27 mouse cellular contexts compared by ENCODE assay signal in the genomic region with DNA sequence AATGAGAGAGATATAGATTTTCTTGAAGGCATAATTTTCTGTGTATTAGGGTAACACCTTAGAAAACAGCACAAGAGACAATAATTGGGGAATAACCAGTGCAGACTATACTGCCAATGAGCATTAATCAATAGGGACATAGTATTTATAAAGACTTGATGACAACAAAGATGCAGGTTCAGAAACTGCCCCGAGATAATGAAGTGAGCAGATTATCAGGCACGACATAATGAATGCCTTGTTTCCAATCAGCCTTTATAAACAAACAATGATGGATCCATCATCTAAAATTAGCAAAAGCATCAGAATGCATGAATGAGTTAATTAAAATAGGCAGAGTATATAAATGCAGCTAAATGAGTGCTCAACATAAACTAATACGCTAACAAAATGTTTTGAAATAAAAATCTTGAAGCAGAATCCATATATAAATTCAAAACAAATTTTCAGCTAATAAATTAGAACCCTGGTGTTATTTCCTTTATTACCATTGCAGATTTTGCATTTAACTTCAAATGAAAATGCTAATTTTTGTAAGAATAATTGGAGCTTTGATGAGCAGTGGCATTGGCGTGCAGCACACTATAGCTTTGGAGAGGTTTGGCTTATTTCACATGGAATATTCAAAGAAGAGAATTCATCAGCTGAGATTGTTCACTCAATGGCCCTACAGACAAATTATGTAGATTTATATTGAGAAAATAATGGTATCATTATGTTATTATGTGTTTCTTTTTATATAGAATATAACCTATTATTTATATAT.
"Had no signal": no experiment of that assay in that cellular context is flagged by ENCODE, and none has a peak within 500 bp of the region (broad histone marks: within the 10 kb centered on the region; RNA-seq: fewer than 3 reads in every experiment).

No protein-coding gene starts in this region.

- H3K27me3 ChIP-seq: heart, embryonic 13.5 days; heart, embryonic 15.5 days; hindbrain, embryonic 13.5 days; hindbrain, embryonic 15.5 days; kidney, embryonic 15.5 days; limb, embryonic 12.5 days; liver, embryonic 13.5 days had no signal

- H3K4me2 ChIP-seq: heart, embryonic 11.5 days; heart, embryonic 13.5 days; heart, embryonic 15.5 days; hindbrain, embryonic 13.5 days; hindbrain, embryonic 15.5 days; kidney, embryonic 15.5 days; limb, embryonic 12.5 days; liver, embryonic 11.5 days; liver, embryonic 13.5 days had no signal

- ATAC-seq: hindbrain, postnatal 0 days; intestine, embryonic 16.5 days had no signal

- H3K9ac ChIP-seq: heart, embryonic 13.5 days; heart, embryonic 15.5 days; hindbrain, embryonic 13.5 days; hindbrain, embryonic 15.5 days; kidney, embryonic 15.5 days; limb, embryonic 12.5 days; liver, embryonic 13.5 days had no signal

- H3K4me1 ChIP-seq: heart, embryonic 13.5 days; heart, embryonic 15.5 days; hindbrain, embryonic 13.5 days; hindbrain, embryonic 15.5 days; kidney, embryonic 15.5 days; limb, embryonic 10.5 days; limb, embryonic 12.5 days; liver, embryonic 13.5 days had no signal

- H3K9me3 ChIP-seq: heart, embryonic 13.5 days; heart, embryonic 15.5 days; hindbrain, embryonic 13.5 days; hindbrain, embryonic 15.5 days; kidney, embryonic 15.5 days; limb, embryonic 10.5 days; limb, embryonic 12.5 days; liver, embryonic 13.5 days had no signal

- H3K27ac ChIP-seq: heart, adult 2 months; heart, embryonic 13.5 days; heart, embryonic 15.5 days; hindbrain, embryonic 13.5 days; hindbrain, embryonic 15.5 days; hindbrain, postnatal 0 days; kidney, embryonic 15.5 days; layer of hippocampus, adult 2 months; left cerebral cortex, adult 2 months; limb, embryonic 10.5 days; limb, embryonic 12.5 days; liver, embryonic 13.5 days had no signal

- H3K36me3 ChIP-seq: heart, embryonic 13.5 days; heart, embryonic 15.5 days; hindbrain, embryonic 13.5 days; hindbrain, embryonic 15.5 days; kidney, embryonic 15.5 days; limb, embryonic 10.5 days; limb, embryonic 12.5 days; liver, embryonic 13.5 days had no signal

- DNase-seq: gastrocnemius, postnatal 14 days; gastrocnemius, postnatal 36 days; heart, adult 11 months; heart, adult 2 months; heart, postnatal 14 days; heart, postnatal 36 days; kidney, adult 11 months; kidney, adult 2 months; kidney, adult 9 months; kidney, postnatal 10 days; kidney, postnatal 25 days; kidney, postnatal 4 days; liver; liver, embryonic 13.5 days had no signal

- H3K4me3 ChIP-seq: heart, adult 2 months; heart, embryonic 13.5 days; heart, embryonic 15.5 days; hindbrain, embryonic 13.5 days; hindbrain, embryonic 15.5 days; kidney, embryonic 15.5 days; layer of hippocampus, adult 2 months; left cerebral cortex, adult 2 months; limb, embryonic 10.5 days; limb, embryonic 12.5 days; liver, embryonic 13.5 days had no signal
